Mouse (Mus musculus) embryonic fibroblast, embryonic 13.5 days (primary cell): ENCODE results near the gene Mtr.

Experiments used
- CTCF ChIP-seq: IDR thresholded peaks from 2 replicates; pipeline ENCODE4 v1.5.1; 2011; ENCODE audit warnings: mild to moderate bottlenecking, control low read depth, low read length, moderate library complexity, borderline replicate concordance; ENCODE audit not compliant: insufficient read depth
- POLR2A ChIP-seq: IDR thresholded peaks from 2 replicates; pipeline ENCODE4 v1.6.1; 2011; ENCODE audit warnings: low read depth, mild to moderate bottlenecking, control low read depth, low read length, moderate library complexity

- TF ChIP-seq POLR2A (no peak), CTCF (no peak)
Observed at GRCm38 (mm10) chr13:12267971-12268370, 10.1 kb upstream of the Mtr start.
